Mouse (Mus musculus) adrenal gland, postnatal 14 days (tissue): ENCODE measurements around the gene Zfp688. TPM values are rescaled to one million over a fixed set of nuclear protein-coding genes. Genes with fewer than 3 reads are reported as not detected.

Source experiments
- total RNA-seq: library from RNA; stranded (reverse); gene quantifications from 2 replicates; pipeline ENCODE4 v1.2.3, GENCODE M21; 2021

The Zfp688 gene
- total RNA-seq, 1 experiment from 2014 or later = 8.9 TPM

Other genes with a start within 250 kb of the Zfp688 start
- gene Cd2bp2, start 226.0 kb downstream of the Zfp688 start, total RNA-seq = 50.9 and 55.4 TPM in 2 replicates
- 38.9 and 45.6 TPM in 2 replicates for gene Tbc1d10b, start 213.6 kb downstream of the Zfp688 start, total RNA-seq
- gene Mylpf, start 213.2 kb downstream of the Zfp688 start, total RNA-seq = 4.3 and 4.9 TPM in 2 replicates
- gene Zfp553, start 189.0 kb downstream of the Zfp688 start, total RNA-seq = 10.0 and 13.8 TPM in 2 replicates
- 11.2 and 35.8 TPM in 2 replicates for gene Sept1, start 188.9 kb downstream of the Zfp688 start, total RNA-seq
- gene Zfp771, start 177.8 kb downstream of the Zfp688 start, total RNA-seq = 25.9 and 28.1 TPM in 2 replicates
- gene Dctpp1, start 161.4 kb downstream of the Zfp688 start, total RNA-seq = 48.3 and 57.5 TPM in 2 replicates
- gene Sephs2, start 148.0 kb downstream of the Zfp688 start, total RNA-seq = 147 and 187 TPM in 2 replicates
- gene Itgal, start 125.8 kb downstream of the Zfp688 start, total RNA-seq = 2.2 and 8.8 TPM in 2 replicates
- gene Zfp768, start 76.5 kb downstream of the Zfp688 start, total RNA-seq = 31.2 and 33.3 TPM in 2 replicates
- 8.7 and 10.0 TPM in 2 replicates for gene Zfp747, start 46.0 kb downstream of the Zfp688 start, total RNA-seq
- 3.3 and 5.3 TPM in 2 replicates for gene 9130019O22Rik, start 34.9 kb downstream of the Zfp688 start, total RNA-seq
- gene E430018J23Rik, start 28.4 kb downstream of the Zfp688 start, total RNA-seq = 8.5 and 9.4 TPM in 2 replicates
- 6.4 and 6.8 TPM in 2 replicates for gene Zfp764, start 15.2 kb downstream of the Zfp688 start, total RNA-seq
- 3.5 and 5.0 TPM in 2 replicates for gene Zfp689, start 27.1 kb upstream of the Zfp688 start, total RNA-seq
- 42.0 and 51.8 TPM in 2 replicates for gene Prr14, start 37.5 kb upstream of the Zfp688 start, total RNA-seq
- 61.8 and 76.5 TPM in 2 replicates for gene Fbrs, start 57.1 kb upstream of the Zfp688 start, total RNA-seq
- 88.8 and 95.3 TPM in 2 replicates for gene Srcap, start 89.9 kb upstream of the Zfp688 start, total RNA-seq
- 21.9 and 23.8 TPM in 2 replicates for gene Gm42715, start 97.5 kb upstream of the Zfp688 start, total RNA-seq
- gene Tmem265, start 139.3 kb upstream of the Zfp688 start, total RNA-seq = not detected in 2 replicates
- gene Phkg2, start 151.3 kb upstream of the Zfp688 start, total RNA-seq = 36.6 and 44.4 TPM in 2 replicates
- gene Ccdc189, start 166.5 kb upstream of the Zfp688 start, total RNA-seq = 7.5 and 10.7 TPM in 2 replicates
- gene Rnf40, start 166.7 kb upstream of the Zfp688 start, total RNA-seq = 56.0 and 62.8 TPM in 2 replicates
- 21.6 and 26.4 TPM in 2 replicates for gene Zfp629, start 193.7 kb upstream of the Zfp688 start, total RNA-seq